Mouse (Mus musculus) lung, embryonic 16.5 days (tissue): ENCODE measurements around the gene Lum. TPM values are rescaled to one million over a fixed set of nuclear protein-coding genes. Genes with fewer than 3 reads are reported as not detected.

Source experiments
- polyA plus RNA-seq: library from polyadenylated mRNA; unstranded; fragments of >200 nt; fragmentation: Nextera tagmentation; extraction: Ambion mirVana; gene quantifications from 2 replicates; pipeline ENCODE4 v1.2.1, GENCODE M21; 2015

The Lum gene
- polyA plus RNA-seq, 1 experiment from 2014 or later = 58.2 TPM

Other genes with a start within 250 kb of the Lum start
- gene Dcn, start 85.5 kb upstream of the Lum start, polyA plus RNA-seq = 179 and 191 TPM in 2 replicates
- gene Kera, start 41.8 kb downstream of the Lum start, polyA plus RNA-seq = 0.28 and 0.30 TPM in 2 replicates
- gene Epyc, start 78.9 kb downstream of the Lum start, polyA plus RNA-seq = 0.59 and 0.78 TPM in 2 replicates
- not detected in 2 replicates for gene Ccer1, start 127.9 kb downstream of the Lum start, polyA plus RNA-seq
- gene C030005K15Rik, start 161.6 kb downstream of the Lum start, polyA plus RNA-seq = not detected in 2 replicates